Mouse (Mus musculus) midbrain, embryonic 11.5 days (tissue): Measurements from ENCODE around the gene Dstn. TPM values are rescaled to one million over a fixed set of nuclear protein-coding genes. Genes with fewer than 3 reads are reported as not detected.

Source experiments
- ATAC-seq: fragments of 200-750 bp; cut with Nextera tagmentation; 2 replicates; pipeline ENCODE4 v1.8.0; 2017; ENCODE audit warnings: moderate TSS enrichment, moderate library complexity; ENCODE audit not compliant: low FRiP score
- DNase-seq: peaks from one replicate; pipeline ENCODE4 v3.0.0; 2015; ENCODE audit warnings: low spot score; ENCODE audit errors: missing footprints
- H3K27ac ChIP-seq: fragments of 300-500 bp; sonication (generic); 2 replicates; pipeline ENCODE4 v1.5.1; 2014; ENCODE audit warnings: low read depth, low read length
- H3K27me3 ChIP-seq: fragments of 300-500 bp; sonication (generic); 2 replicates; pipeline ENCODE4 v1.6.1; 2014; ENCODE audit warnings: mild to moderate bottlenecking, low read length, moderate library complexity, mixed read lengths; ENCODE audit not compliant: control insufficient read depth, insufficient read depth
- H3K36me3 ChIP-seq: fragments of 300-500 bp; sonication (generic); 2 replicates; pipeline ENCODE4 v1.6.1; 2014; ENCODE audit warnings: mild to moderate bottlenecking, low read length, moderate library complexity, mixed read lengths; ENCODE audit not compliant: control insufficient read depth, insufficient read depth
- H3K4me1 ChIP-seq: fragments of 300-500 bp; sonication (generic); 2 replicates; pipeline ENCODE4 v1.6.1; 2014; ENCODE audit warnings: low read length; ENCODE audit not compliant: control insufficient read depth, insufficient read depth
- H3K4me2 ChIP-seq: fragments of 300-500 bp; sonication (generic); 2 replicates; pipeline ENCODE4 v1.6.1; 2014; ENCODE audit warnings: mild to moderate bottlenecking, moderate library complexity
- H3K4me3 ChIP-seq: fragments of 300-500 bp; sonication (generic); 2 replicates; pipeline ENCODE4 v1.5.1; 2014; ENCODE audit warnings: low read depth, low read length
- H3K9ac ChIP-seq: fragments of 300-500 bp; sonication (generic); 2 replicates; pipeline ENCODE4 v1.6.1; 2014; ENCODE audit warnings: low read length
- H3K9me3 ChIP-seq: fragments of 300-500 bp; sonication (generic); 2 replicates; pipeline ENCODE4 v1.6.1; 2016; ENCODE audit warnings: low read length; ENCODE audit not compliant: control insufficient read depth
- WGBS: fragments of 180-500 bp; shearing (Covaris S2); extraction: QIAGEN DNeasy Blood & Tissue Kit; methylation state at CpG from one replicate; pipeline ENCODE4 v1.1.7; 2014; 5-methylcytosine and 5-hydroxymethylcytosine counted together
- polyA plus RNA-seq: library from polyadenylated mRNA; unstranded; fragments of >200 nt; fragmentation: Nextera tagmentation; extraction: Ambion mirVana; gene quantifications from 2 replicates; pipeline ENCODE4 v1.2.1, GENCODE M21; 2014

Dstn gene
- polyA plus RNA-seq, 1 experiment from 2014 or later, result 426 TPM

GRCm38 (mm10) chr2:143963318-143963717 is 48.2 kb downstream of the Dstn start:
- H3K9ac ChIP-seq, result no peak overlapping the region
- no peak overlapping the region for H3K27ac ChIP-seq
- no peaks in the 10 kb centered on the region for H3K4me1 ChIP-seq
- ATAC-seq (no peak), DNase-seq (no peak)
- H3K4me2 ChIP-seq, result no peak overlapping the region
- WGBS, result 95% methylated on average over 1 of the region's 1 CpGs
- 0 out of 2 replicates have a peak, but pooled peaks cover 7% of the 10 kb centered on the region for H3K36me3 ChIP-seq
- H3K4me3 ChIP-seq, result no peak overlapping the region
- no peaks in the 10 kb centered on the region for H3K9me3 ChIP-seq
- no peaks in the 10 kb centered on the region for H3K27me3 ChIP-seq

GRCm38 (mm10) chr2:143969260-143969659 is 54.1 kb downstream of the Dstn start:
- H3K9ac ChIP-seq, result no peak overlapping the region
- no peaks in the 10 kb centered on the region for H3K4me1 ChIP-seq
- no peaks in the 10 kb centered on the region for H3K9me3 ChIP-seq
- DNase-seq (no peak), ATAC-seq (no peak)
- no peak overlapping the region for H3K4me3 ChIP-seq
- no peak overlapping the region for H3K27ac ChIP-seq
- no peak overlapping the region for H3K4me2 ChIP-seq
- 90% methylated on average over 7 of the region's 7 CpGs for WGBS
- H3K36me3 ChIP-seq, result peaks cover 3% of the 10 kb centered on the region; the same call in 1 of the 2 replicates
- H3K27me3 ChIP-seq, result no peaks in the 10 kb centered on the region

GRCm38 (mm10) chr2:143970841-143971240 is 55.7 kb downstream of the Dstn start:
- WGBS, result 92% methylated on average over 2 of the region's 2 CpGs
- peaks cover 3% of the 10 kb centered on the region; the same call in 1 of the 2 replicates for H3K36me3 ChIP-seq
- no peaks in the 10 kb centered on the region for H3K9me3 ChIP-seq
- ATAC-seq, result no peak
- DNase-seq, result no peak
- H3K27ac ChIP-seq, result no peak overlapping the region
- no peak overlapping the region for H3K4me3 ChIP-seq
- H3K4me1 ChIP-seq, result no peaks in the 10 kb centered on the region
- H3K4me2 ChIP-seq, result no peak overlapping the region
- H3K27me3 ChIP-seq, result no peaks in the 10 kb centered on the region
- H3K9ac ChIP-seq, result no peak overlapping the region

GRCm38 (mm10) chr2:143971887-143972286 is 56.8 kb downstream of the Dstn start:
- Histone ChIP-seq H3K4me1 (no peaks in the 10 kb centered on the region), H3K27me3 (no peaks in the 10 kb centered on the region), H3K4me2 (no peak overlapping the region), H3K9me3 (no peaks in the 10 kb centered on the region), H3K4me3 (no peak overlapping the region), H3K9ac (no peak overlapping the region), H3K27ac (no peak overlapping the region), H3K36me3 (peaks cover 3% of the 10 kb centered on the region; the same call in 1 of the 2 replicates)
- DNase-seq, result no peak
- no peak for ATAC-seq
- WGBS, result 80% methylated on average over 2 of the region's 2 CpGs

DNA sequence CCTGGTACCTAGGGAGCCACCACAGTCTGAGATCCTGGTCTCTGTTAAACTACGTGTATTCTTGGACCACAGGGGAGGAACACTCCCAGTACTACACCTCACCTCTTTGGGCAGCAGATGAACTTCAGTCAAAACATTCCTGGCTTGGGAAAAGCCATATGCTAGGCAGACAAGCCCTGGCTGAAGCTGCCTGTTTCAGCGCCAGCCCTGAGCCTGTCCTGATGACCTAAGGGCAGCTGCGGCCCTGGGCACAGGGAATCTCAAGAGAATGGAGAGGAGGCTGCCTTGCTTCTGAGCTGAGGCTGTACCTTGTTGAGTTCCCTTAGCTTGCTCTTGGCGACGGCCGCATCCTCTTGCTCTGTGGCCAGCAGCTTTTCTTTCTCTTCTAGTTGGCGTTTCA is 58.0 kb downstream of the Dstn start:
- no peak for ATAC-seq
- WGBS, result 92% methylated on average over 7 of the region's 7 CpGs

DNA sequence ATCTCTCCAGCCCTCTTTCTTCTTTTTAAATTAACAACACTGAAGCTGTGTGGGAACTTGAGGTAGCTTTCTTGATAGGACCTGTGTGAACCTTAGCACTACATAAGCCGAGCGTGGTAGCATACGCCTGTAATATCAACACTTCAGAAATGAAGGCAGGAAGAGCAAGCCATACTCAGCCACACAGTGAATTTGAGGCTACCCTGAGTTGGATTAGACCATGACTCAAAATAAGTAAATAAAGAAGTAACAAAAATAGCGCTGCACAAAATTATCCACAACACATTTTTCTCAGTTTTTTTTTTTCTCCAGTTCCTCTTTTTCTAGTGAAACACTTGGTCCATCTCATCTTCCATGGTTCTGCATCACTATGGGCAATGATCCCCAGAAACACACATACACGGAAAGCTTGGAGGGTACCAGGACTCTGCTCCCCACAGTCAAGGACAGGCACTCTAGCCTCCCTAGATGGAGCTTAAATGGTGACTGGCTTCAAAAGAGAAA is 60.1 kb downstream of the Dstn start:
- no peak overlapping the region for H3K27ac ChIP-seq
- H3K9me3 ChIP-seq, result no peaks in the 10 kb centered on the region
- ATAC-seq (no peak), DNase-seq (no peak)
- H3K4me1 ChIP-seq, result no peaks in the 10 kb centered on the region
- no peak overlapping the region for H3K4me3 ChIP-seq
- peaks cover 3% of the 10 kb centered on the region; the same call in 1 of the 2 replicates for H3K36me3 ChIP-seq
- WGBS, result 95% methylated on average over 5 of the region's 5 CpGs
- no peaks in the 10 kb centered on the region for H3K27me3 ChIP-seq
- H3K4me2 ChIP-seq, result no peak overlapping the region
- H3K9ac ChIP-seq, result no peak overlapping the region

More for the DNA sequence above, 58.0 kb downstream of the Dstn start:
- Histone ChIP-seq H3K4me3 (no peak overlapping the region), H3K27me3 (no peaks in the 10 kb centered on the region), H3K9me3 (no peaks in the 10 kb centered on the region), H3K4me2 (no peak overlapping the region), H3K9ac (no peak overlapping the region), H3K36me3 (peaks cover 3% of the 10 kb centered on the region; the same call in 1 of the 2 replicates), H3K4me1 (no peaks in the 10 kb centered on the region), H3K27ac (no peak overlapping the region)
- DNase-seq, result no peak

GRCm38 (mm10) chr2:143978444-143979147 is 63.5 kb downstream of the Dstn start:
- Histone ChIP-seq H3K36me3 (no peaks in the 10 kb centered on the region), H3K9ac (no peak overlapping the region), H3K27me3 (no peaks in the 10 kb centered on the region), H3K4me2 (no peak overlapping the region), H3K4me3 (no peak overlapping the region), H3K9me3 (no peaks in the 10 kb centered on the region), H3K4me1 (no peaks in the 10 kb centered on the region), H3K27ac (no peak overlapping the region)
- DNase-seq (no peak), ATAC-seq (no peak)
- WGBS, result 92% methylated on average over 8 of the region's 8 CpGs

DNA sequence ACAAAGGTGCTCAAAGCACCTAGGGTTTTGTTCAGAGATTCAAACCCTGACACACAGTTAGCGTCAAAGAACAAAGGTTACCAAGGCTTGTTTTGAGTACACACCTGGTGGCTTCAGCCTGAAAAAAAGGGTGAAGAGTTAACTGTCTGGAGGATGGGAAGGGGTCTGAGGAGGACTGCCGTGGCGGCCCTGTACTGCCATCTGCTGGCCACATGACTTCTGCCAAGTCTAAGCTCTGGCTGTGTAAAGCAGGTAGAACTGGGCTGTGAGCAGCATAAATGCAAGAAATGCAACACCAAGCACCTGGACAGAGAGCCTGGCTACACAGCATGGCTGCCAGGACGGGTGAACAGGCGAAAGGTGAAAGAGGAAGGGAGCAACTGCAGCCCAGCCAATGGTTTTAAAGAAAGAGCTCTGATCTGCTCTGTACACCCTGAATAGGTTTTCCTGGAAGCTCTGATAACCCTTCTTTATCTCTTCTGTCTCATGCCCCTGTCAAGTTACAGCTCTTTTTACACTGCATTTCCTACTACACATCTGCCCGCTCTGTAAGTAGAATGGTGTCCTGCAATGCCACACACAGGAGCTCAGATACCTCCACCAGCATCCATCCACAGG is 65.8 kb downstream of the Dstn start:
- H3K9ac ChIP-seq, result no peak overlapping the region
- peak; percentile 85 for ATAC-seq
- H3K9me3 ChIP-seq, result no peaks in the 10 kb centered on the region
- DNase-seq, result peak; percentile 98
- no peaks in the 10 kb centered on the region for H3K4me1 ChIP-seq
- WGBS, result 39% methylated on average over 6 of the region's 6 CpGs
- H3K27ac ChIP-seq, result no peak overlapping the region
- no peaks in the 10 kb centered on the region for H3K27me3 ChIP-seq
- no peaks in the 10 kb centered on the region for H3K36me3 ChIP-seq
- no peak overlapping the region for H3K4me2 ChIP-seq
- H3K4me3 ChIP-seq, result no peak overlapping the region

GRCm38 (mm10) chr2:143982152-143982551 is 67.0 kb downstream of the Dstn start:
- DNase-seq (no peak), ATAC-seq (no peak)
- no peak overlapping the region for H3K27ac ChIP-seq
- H3K9me3 ChIP-seq, result no peaks in the 10 kb centered on the region
- no peak overlapping the region for H3K4me2 ChIP-seq
- H3K4me3 ChIP-seq, result no peak overlapping the region
- H3K4me1 ChIP-seq, result no peaks in the 10 kb centered on the region
- H3K36me3 ChIP-seq, result no peaks in the 10 kb centered on the region
- WGBS, result 84% methylated on average over 4 of the region's 4 CpGs
- no peak overlapping the region for H3K9ac ChIP-seq
- no peaks in the 10 kb centered on the region for H3K27me3 ChIP-seq
